Mouse (Mus musculus) limb, embryonic 11.5 days (tissue): ENCODE data around the gene 1700013G24Rik. TPM values are rescaled to one million over a fixed set of nuclear protein-coding genes. Genes with fewer than 3 reads are reported as not detected.
A peak's percentile ranks its signal among the peaks of the same experiment; 100 is the strongest.

Source experiments
- ATAC-seq: fragments of 200-750 bp; cut with Nextera tagmentation; 2 replicates; pipeline ENCODE4 v1.8.0; 2017; ENCODE audit warnings: low read depth; ENCODE audit not compliant: insufficient number of reproducible peaks, low FRiP score, low TSS enrichment
- DNase-seq: peaks from one replicate; pipeline ENCODE4 v3.0.0-alpha.2; 2015; ENCODE audit warnings: low spot score
- H3K27ac ChIP-seq: fragments of 300-500 bp; sonication (generic); replicated peaks from 2 replicates; pipeline ENCODE4 v1.5.1; 2014; ENCODE audit warnings: low read depth, mild to moderate bottlenecking, low read length
- H3K27me3 ChIP-seq: fragments of 300-500 bp; sonication (generic); 2 replicates; pipeline ENCODE4 v1.6.1; 2014; ENCODE audit warnings: mild to moderate bottlenecking, low read length, mixed read lengths; ENCODE audit not compliant: control insufficient read depth, insufficient read depth
- H3K36me3 ChIP-seq: fragments of 300-500 bp; sonication (generic); 2 replicates; pipeline ENCODE4 v1.6.1; 2014; ENCODE audit warnings: mild to moderate bottlenecking, low read length, moderate library complexity, mixed read lengths; ENCODE audit not compliant: control insufficient read depth, insufficient read depth
- H3K4me1 ChIP-seq: fragments of 300-500 bp; sonication (generic); 2 replicates; pipeline ENCODE4 v1.6.1; 2014; ENCODE audit warnings: low read length, mixed read lengths; ENCODE audit not compliant: control insufficient read depth, insufficient read depth
- H3K4me2 ChIP-seq: fragments of 300-500 bp; sonication (generic); 2 replicates; pipeline ENCODE4 v1.6.1; 2014; ENCODE audit warnings: low read depth, mild to moderate bottlenecking, moderate library complexity; ENCODE audit not compliant: severe bottlenecking
- H3K4me3 ChIP-seq: fragments of 300-500 bp; sonication (generic); 2 replicates; pipeline ENCODE4 v1.5.1; 2014; ENCODE audit warnings: low read depth, low read length
- H3K9ac ChIP-seq: fragments of 300-500 bp; sonication (generic); 2 replicates; pipeline ENCODE4 v1.6.1; 2014; ENCODE audit warnings: mild to moderate bottlenecking, low read length
- H3K9me3 ChIP-seq: fragments of 300-500 bp; sonication (generic); 2 replicates; pipeline ENCODE4 v1.6.1; 2016; ENCODE audit warnings: low read length; ENCODE audit not compliant: control insufficient read depth
- WGBS: fragments of 180-500 bp; shearing (Covaris S2); extraction: QIAGEN DNeasy Blood & Tissue Kit; methylation state at CpG from one replicate; pipeline ENCODE4 v1.1.7; 2014; 5-methylcytosine and 5-hydroxymethylcytosine counted together
- polyA plus RNA-seq: library from polyadenylated mRNA; unstranded; fragments of >200 nt; fragmentation: Nextera tagmentation; extraction: Ambion mirVana; gene quantifications from 2 replicates; pipeline ENCODE4 v1.2.1, GENCODE M21; 2014

1700013G24Rik gene
- polyA plus RNA-seq, 1 experiment from 2014 or later = not detected

GRCm38 (mm10) chr4:137436979-137437669, 16.0 kb upstream of the 1700013G24Rik start:
- DNase-seq (no peak), ATAC-seq (no peak)
- Histone ChIP-seq H3K27me3 (no peaks in the 10 kb centered on the region), H3K4me3 (no peak overlapping the region), H3K36me3 (no peaks in the 10 kb centered on the region), H3K27ac (no peak overlapping the region), H3K9ac (no peak overlapping the region), H3K9me3 (no peaks in the 10 kb centered on the region), H3K4me1 (no peaks in the 10 kb centered on the region), H3K4me2 (no peak overlapping the region)
- 83% methylated on average over 8 of the region's 8 CpGs for WGBS

GRCm38 (mm10) chr4:137438842-137439241, 14.2 kb upstream of the 1700013G24Rik start:
- no peak for ATAC-seq
- Histone ChIP-seq H3K27me3 (no peaks in the 10 kb centered on the region), H3K9me3 (no peaks in the 10 kb centered on the region), H3K4me1 (no peaks in the 10 kb centered on the region), H3K4me2 (no peak overlapping the region), H3K4me3 (no peak overlapping the region), H3K36me3 (no peaks in the 10 kb centered on the region), H3K27ac (no peak overlapping the region), H3K9ac (no peak overlapping the region)
- no peak for DNase-seq
- 90% methylated on average over 8 of the region's 8 CpGs for WGBS

GRCm38 (mm10) chr4:137441332-137441731, 11.8 kb upstream of the 1700013G24Rik start:
- DNase-seq (no peak), ATAC-seq (no peak)
- H3K4me3 ChIP-seq = no peak overlapping the region
- no peaks in the 10 kb centered on the region for H3K4me1 ChIP-seq
- no peak overlapping the region for H3K4me2 ChIP-seq
- H3K27me3 ChIP-seq = no peaks in the 10 kb centered on the region
- no peak overlapping the region for H3K27ac ChIP-seq
- no peaks in the 10 kb centered on the region for H3K36me3 ChIP-seq
- 84% methylated on average over 4 of the region's 4 CpGs for WGBS
- H3K9me3 ChIP-seq = no peaks in the 10 kb centered on the region
- no peak overlapping the region for H3K9ac ChIP-seq

GRCm38 (mm10) chr4:137443625-137444024, 9.5 kb upstream of the 1700013G24Rik start:
- H3K9me3 ChIP-seq = no peaks in the 10 kb centered on the region
- ATAC-seq (no peak), DNase-seq (peak; percentile 87)
- no peaks in the 10 kb centered on the region for H3K27me3 ChIP-seq
- H3K9ac ChIP-seq = no peak overlapping the region
- no peak overlapping the region for H3K4me2 ChIP-seq
- H3K36me3 ChIP-seq = no peaks in the 10 kb centered on the region
- H3K4me3 ChIP-seq = no peak overlapping the region
- no peaks in the 10 kb centered on the region for H3K4me1 ChIP-seq
- 31% methylated on average over 5 of the region's 5 CpGs for WGBS
- H3K27ac ChIP-seq = no peak overlapping the region

- Histone ChIP-seq H3K27me3 (no peaks in the 10 kb centered on the region), H3K9ac (no peak overlapping the region), H3K4me2 (no peak overlapping the region), H3K36me3 (no peaks in the 10 kb centered on the region), H3K4me3 (no peak overlapping the region), H3K4me1 (no peaks in the 10 kb centered on the region), H3K9me3 (no peaks in the 10 kb centered on the region), H3K27ac (no peak overlapping the region)
- no peak for DNase-seq
- 89% methylated on average over 4 of the region's 4 CpGs for WGBS
- ATAC-seq = no peak
Observed at GRCm38 (mm10) chr4:137445881-137446280, 7.2 kb upstream of the 1700013G24Rik start.

- Histone ChIP-seq H3K9me3 (no peaks in the 10 kb centered on the region), H3K27me3 (no peaks in the 10 kb centered on the region), H3K4me2 (no peak overlapping the region), H3K36me3 (no peaks in the 10 kb centered on the region), H3K4me3 (no peak overlapping the region), H3K4me1 (no peaks in the 10 kb centered on the region), H3K9ac (no peak overlapping the region), H3K27ac (no peak overlapping the region)
- WGBS = 62% methylated on average over 7 of the region's 7 CpGs
- DNase-seq (no peak), ATAC-seq (no peak)
Observed at GRCm38 (mm10) chr4:137447363-137448196, 5.5 kb upstream of the 1700013G24Rik start.

- 69% methylated on average over 6 of the region's 6 CpGs for WGBS
- Histone ChIP-seq H3K4me2 (no peak overlapping the region), H3K27ac (no peak overlapping the region), H3K4me1 (no peaks in the 10 kb centered on the region), H3K9me3 (no peaks in the 10 kb centered on the region), H3K4me3 (no peak overlapping the region), H3K36me3 (no peaks in the 10 kb centered on the region), H3K9ac (no peak overlapping the region), H3K27me3 (no peaks in the 10 kb centered on the region)
- DNase-seq = no peak
- ATAC-seq = no peak
Observed at GRCm38 (mm10) chr4:137448197-137448596, 4.9 kb upstream of the 1700013G24Rik start.

- Histone ChIP-seq H3K9me3 (no peaks in the 10 kb centered on the region), H3K4me1 (no peaks in the 10 kb centered on the region), H3K9ac (no peak overlapping the region), H3K27ac (no peak overlapping the region), H3K36me3 (no peaks in the 10 kb centered on the region), H3K27me3 (no peaks in the 10 kb centered on the region), H3K4me2 (no peak overlapping the region), H3K4me3 (no peak overlapping the region)
- ATAC-seq (no peak), DNase-seq (no peak)
- 52% methylated on average over 2 of the region's 2 CpGs for WGBS
Observed at GRCm38 (mm10) chr4:137448641-137449040, 4.4 kb upstream of the 1700013G24Rik start.
